Mouse (Mus musculus): ENCODE measurements around the gene Gm28048.

DNA sequence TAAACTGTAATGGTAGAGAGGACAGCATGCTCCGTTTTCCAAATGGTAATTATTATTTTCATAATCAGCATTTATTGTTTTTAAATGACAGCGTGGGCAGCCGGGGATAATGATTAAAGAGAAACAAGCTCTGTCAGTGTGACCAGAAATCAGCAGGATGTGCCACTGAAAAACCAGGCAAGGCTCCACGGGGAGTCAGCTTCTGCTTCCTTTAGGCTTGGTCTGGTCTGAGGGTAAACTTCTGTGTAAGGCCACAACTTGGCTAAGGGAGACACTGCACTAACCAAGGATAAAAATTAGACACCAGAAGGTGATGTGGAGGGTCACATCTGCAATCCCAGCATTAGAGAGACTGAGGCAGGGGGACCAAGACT, 109.6 kb downstream of the Gm28048 start:
- no peak for TF ChIP-seq CTCF (IDR thresholded peaks at IDR 0.05; ENCODE audit: low read depth, low read length)
- TF ChIP-seq POLR2A (IDR thresholded peaks at IDR 0.05; ENCODE audit: extremely low read depth, insufficient read depth, low read length) = no peak
